Mouse (Mus musculus): ENCODE measurements around the gene Cdc45.

Gene Cdc45

GRCm38 (mm10) chr16:18730640-18731039 is 81.1 kb downstream of the Cdc45 start:
- no peak for DNase-seq (ENCODE audit: extremely low read depth, low read depth)

Data from MEL-GATA-1-ER (cell line).